Mouse (Mus musculus) intestine, postnatal 0 days (tissue): ENCODE results near the gene Tex44. TPM values are rescaled to one million over a fixed set of nuclear protein-coding genes. Genes with fewer than 3 reads are reported as not detected.
A peak's percentile ranks its signal among the peaks of the same experiment; 100 is the strongest.

Experiments used
- ATAC-seq: fragments of 200-750 bp; cut with Nextera tagmentation; 2 replicates; pipeline ENCODE4 v1.8.0; 2017; ENCODE audit warnings: mild to moderate bottlenecking, moderate TSS enrichment, moderate library complexity
- H3K27ac ChIP-seq: fragments of 300-500 bp; sonication (generic); 2 replicates; pipeline ENCODE4 v1.5.1; 2014; ENCODE audit warnings: mild to moderate bottlenecking, low read depth, low read length, moderate library complexity
- H3K27me3 ChIP-seq: fragments of 300-500 bp; sonication (generic); replicated peaks from 2 replicates; pipeline ENCODE4 v1.6.1; 2014; ENCODE audit warnings: low read length, mixed read lengths; ENCODE audit not compliant: control insufficient read depth, insufficient read depth
- H3K36me3 ChIP-seq: fragments of 300-500 bp; sonication (generic); 2 replicates; pipeline ENCODE4 v1.6.1; 2014; ENCODE audit warnings: mild to moderate bottlenecking, moderate library complexity; ENCODE audit not compliant: control insufficient read depth, insufficient read depth
- H3K4me1 ChIP-seq: fragments of 300-500 bp; sonication (generic); replicated peaks from 2 replicates; pipeline ENCODE4 v1.6.1; 2014; ENCODE audit warnings: antibody characterized with exemption, low read length, mixed read lengths; ENCODE audit not compliant: control insufficient read depth, insufficient read depth
- H3K4me2 ChIP-seq: fragments of 300-500 bp; sonication (generic); replicated peaks from 2 replicates; pipeline ENCODE4 v1.6.1; 2014; ENCODE audit warnings: low read depth, mild to moderate bottlenecking, moderate library complexity
- H3K4me3 ChIP-seq: fragments of 300-500 bp; sonication (generic); 2 replicates; pipeline ENCODE4 v1.5.1; 2014; ENCODE audit warnings: low read depth, low read length
- H3K9ac ChIP-seq: fragments of 300-500 bp; sonication (generic); 2 replicates; pipeline ENCODE4 v1.6.1; 2014; ENCODE audit warnings: mild to moderate bottlenecking, low read depth, low read length
- H3K9me3 ChIP-seq: fragments of 300-500 bp; sonication (generic); 2 replicates; pipeline ENCODE4 v1.6.1; 2016; ENCODE audit warnings: mixed run types; ENCODE audit not compliant: control insufficient read depth
- CTCF ChIP-seq: sonication (generic); IDR thresholded peaks from 2 replicates; pipeline ENCODE4 v1.5.1; 2016; ENCODE audit warnings: low read depth, mild to moderate bottlenecking, control low read depth, antibody characterized with exemption, moderate library complexity
- WGBS: fragments of 180-500 bp; shearing (Covaris S2); extraction: QIAGEN DNeasy Blood & Tissue Kit; methylation state at CpG from one replicate; pipeline ENCODE4 v1.1.7; 2014; 5-methylcytosine and 5-hydroxymethylcytosine counted together
- polyA plus RNA-seq: library from polyadenylated mRNA; unstranded; fragments of >200 nt; fragmentation: Nextera tagmentation; extraction: Ambion mirVana; gene quantifications from 2 replicates; pipeline ENCODE4 v1.2.1, GENCODE M21; 2015

The Tex44 gene
- polyA plus RNA-seq, 1 experiment from 2014 or later, result not detected

- Histone ChIP-seq H3K27ac (peak overlapping the region; percentile 91), H3K4me1 (peaks cover 12% of the 10 kb centered on the region), H3K4me2 (peak overlapping the region; percentile 82; the same call in 1 of the 2 replicates), H3K36me3 (no peaks in the 10 kb centered on the region), H3K4me3 (no peak overlapping the region), H3K27me3 (no peaks in the 10 kb centered on the region), H3K9ac (peak overlapping the region; percentile 37; the same call in 1 of the 2 replicates), H3K9me3 (no peaks in the 10 kb centered on the region)
- WGBS, result 33% methylated on average over 13 of the region's 13 CpGs
- ATAC-seq, result 0 out of 2 replicates have a peak, but pooled peaks have one; percentile 3
- no peak for TF ChIP-seq CTCF
Observed at GRCm38 (mm10) chr1:86435302-86435821, 9.2 kb downstream of the Tex44 start.

DNA sequence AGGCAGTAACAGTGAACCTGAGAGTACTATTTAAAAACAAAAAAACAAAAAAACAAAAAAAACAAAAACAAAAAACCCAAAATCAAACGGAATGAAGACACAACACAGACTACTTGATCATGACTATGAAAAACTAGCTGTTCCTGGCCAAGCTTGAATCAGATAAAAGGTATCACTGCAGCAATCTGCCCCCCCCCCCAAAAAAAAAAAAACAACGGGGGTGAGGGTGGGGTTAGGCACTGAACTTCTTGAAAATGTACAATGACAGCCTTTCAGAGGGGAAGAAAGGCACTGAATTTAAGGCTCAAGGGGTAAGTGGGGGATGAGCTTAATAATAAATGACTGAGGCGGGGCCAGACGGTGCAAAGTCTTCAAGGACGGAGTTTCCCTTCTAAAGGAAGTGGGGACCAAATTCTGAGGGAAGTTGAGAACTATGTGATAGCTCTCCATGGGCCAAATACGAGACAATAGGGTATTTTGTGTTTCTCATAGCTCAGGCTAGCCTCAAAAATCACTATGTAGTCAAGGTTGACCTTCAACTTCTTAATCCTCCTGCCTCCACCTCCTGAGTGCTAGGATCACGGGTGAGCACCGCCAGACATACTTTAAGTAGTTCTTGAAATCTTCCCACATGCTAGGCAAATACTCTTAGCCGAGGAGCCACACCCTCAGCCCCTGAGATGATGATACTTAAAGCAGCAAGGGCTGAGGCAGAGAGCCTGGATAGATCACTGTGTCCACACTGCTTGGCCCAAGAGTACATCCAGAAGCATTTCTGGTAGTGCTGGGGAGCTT, 11.3 kb downstream of the Tex44 start:
- no peak overlapping the region for H3K4me2 ChIP-seq
- TF ChIP-seq CTCF, result no peak
- no peak overlapping the region for H3K4me3 ChIP-seq
- H3K36me3 ChIP-seq, result no peaks in the 10 kb centered on the region
- H3K4me1 ChIP-seq, result peaks cover 12% of the 10 kb centered on the region
- no peaks in the 10 kb centered on the region for H3K9me3 ChIP-seq
- 23% methylated on average over 9 of the region's 9 CpGs for WGBS
- H3K9ac ChIP-seq, result 0 out of 2 replicates have a peak overlapping the region, but pooled peaks have one; percentile 4
- no peak for ATAC-seq
- H3K27ac ChIP-seq, result peak overlapping the region; percentile 55; the same call in 1 of the 2 replicates
- H3K27me3 ChIP-seq, result no peaks in the 10 kb centered on the region

GRCm38 (mm10) chr1:86438014-86438319, 11.8 kb downstream of the Tex44 start:
- no peak for TF ChIP-seq CTCF
- 25% methylated on average over 6 of the region's 6 CpGs for WGBS
- Histone ChIP-seq H3K27ac (0 out of 2 replicates have a peak overlapping the region, but pooled peaks have one; percentile 55), H3K4me3 (no peak overlapping the region), H3K9ac (0 out of 2 replicates have a peak overlapping the region, but pooled peaks have one; percentile 4), H3K27me3 (no peaks in the 10 kb centered on the region), H3K9me3 (no peaks in the 10 kb centered on the region), H3K36me3 (no peaks in the 10 kb centered on the region), H3K4me2 (no peak overlapping the region), H3K4me1 (peaks cover 12% of the 10 kb centered on the region)
- ATAC-seq, result no peak

DNA sequence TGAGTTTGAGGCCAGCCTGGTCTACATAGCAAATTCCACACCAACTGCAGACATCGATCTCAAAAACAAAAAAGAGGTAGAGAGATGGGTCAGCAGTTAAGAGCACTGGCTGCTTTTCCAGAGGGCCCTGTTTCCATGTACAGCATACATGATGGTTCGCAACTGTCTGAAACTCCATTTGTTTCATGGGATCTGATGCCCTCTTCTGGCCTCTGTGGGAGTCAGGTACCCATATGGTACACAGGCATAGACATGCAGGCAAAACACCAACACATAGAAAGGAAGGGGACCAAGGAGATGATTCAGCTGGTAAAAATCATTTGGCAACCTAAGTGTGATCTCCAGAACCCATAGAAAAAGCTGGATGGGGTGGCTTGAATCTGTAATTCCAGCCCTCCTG, 12.4 kb downstream of the Tex44 start:
- WGBS, result 75% methylated on average over 2 of the region's 2 CpGs
- peak; percentile 68 for TF ChIP-seq CTCF

GRCm38 (mm10) chr1:86439487-86440170, 13.5 kb downstream of the Tex44 start:
- Histone ChIP-seq H3K4me3 (no peak overlapping the region), H3K27me3 (no peaks in the 10 kb centered on the region), H3K9me3 (no peaks in the 10 kb centered on the region), H3K4me1 (peaks cover 17% of the 10 kb centered on the region), H3K9ac (no peak overlapping the region), H3K4me2 (no peak overlapping the region), H3K27ac (peak overlapping the region; percentile 98; the same call in 1 of the 2 replicates), H3K36me3 (no peaks in the 10 kb centered on the region)
- TF ChIP-seq CTCF, result peak; percentile 37
- WGBS, result 36% methylated on average over 8 of the region's 8 CpGs
- no peak for ATAC-seq

More for the DNA sequence above, 12.4 kb downstream of the Tex44 start:
- no peaks in the 10 kb centered on the region for H3K9me3 ChIP-seq
- H3K4me2 ChIP-seq, result no peak overlapping the region
- peaks cover 12% of the 10 kb centered on the region for H3K4me1 ChIP-seq
- H3K9ac ChIP-seq, result no peak overlapping the region
- H3K27ac ChIP-seq, result no peak overlapping the region
- no peaks in the 10 kb centered on the region for H3K27me3 ChIP-seq
- no peak overlapping the region for H3K4me3 ChIP-seq
- no peak for ATAC-seq
- no peaks in the 10 kb centered on the region for H3K36me3 ChIP-seq
